Mouse (Mus musculus): ENCODE measurements at regions not wholly inside any gene's neighbourhood (a gene's known extent, or its start where the extent isn't known, plus 50 kb on each side); places are given as distances from the start of the nearest gene placed in this dataset.

GRCm38 (mm10) chr1:102628061-102628460 is 2140.3 kb upstream of the Cdh20 start:
- H3K9me3 ChIP-seq: no peaks in the 10 kb centered on the region
- 80% methylated on average over 7 of the region's 7 CpGs for WGBS
- no peak overlapping the region for H3K9ac ChIP-seq
- H3K27me3 ChIP-seq (replicated peaks): no peaks in the 10 kb centered on the region
- no peak overlapping the region for H3K4me3 ChIP-seq (replicated peaks)
- H3K4me1 ChIP-seq (replicated peaks): no peaks in the 10 kb centered on the region
- peak; percentile 100 for ATAC-seq
- H3K4me2 ChIP-seq (replicated peaks): no peak overlapping the region
- H3K36me3 ChIP-seq: no peaks in the 10 kb centered on the region
- no peak overlapping the region for H3K27ac ChIP-seq

- H3K4me2 ChIP-seq (replicated peaks): no peak overlapping the region
- no peak overlapping the region for H3K27ac ChIP-seq
- ATAC-seq: no peak
- H3K4me3 ChIP-seq (replicated peaks): no peak overlapping the region
- no peaks in the 10 kb centered on the region for H3K9me3 ChIP-seq
- WGBS: 56% methylated on average over 1 of the region's 1 CpGs
- no peaks in the 10 kb centered on the region for H3K36me3 ChIP-seq
- no peaks in the 10 kb centered on the region for H3K27me3 ChIP-seq (replicated peaks)
- H3K9ac ChIP-seq: no peak overlapping the region
- H3K4me1 ChIP-seq (replicated peaks): no peaks in the 10 kb centered on the region
These were observed 2123.9 kb upstream of the Cdh20 start for GRCm38 (mm10) chr1:102644379-102644778.

DNA sequence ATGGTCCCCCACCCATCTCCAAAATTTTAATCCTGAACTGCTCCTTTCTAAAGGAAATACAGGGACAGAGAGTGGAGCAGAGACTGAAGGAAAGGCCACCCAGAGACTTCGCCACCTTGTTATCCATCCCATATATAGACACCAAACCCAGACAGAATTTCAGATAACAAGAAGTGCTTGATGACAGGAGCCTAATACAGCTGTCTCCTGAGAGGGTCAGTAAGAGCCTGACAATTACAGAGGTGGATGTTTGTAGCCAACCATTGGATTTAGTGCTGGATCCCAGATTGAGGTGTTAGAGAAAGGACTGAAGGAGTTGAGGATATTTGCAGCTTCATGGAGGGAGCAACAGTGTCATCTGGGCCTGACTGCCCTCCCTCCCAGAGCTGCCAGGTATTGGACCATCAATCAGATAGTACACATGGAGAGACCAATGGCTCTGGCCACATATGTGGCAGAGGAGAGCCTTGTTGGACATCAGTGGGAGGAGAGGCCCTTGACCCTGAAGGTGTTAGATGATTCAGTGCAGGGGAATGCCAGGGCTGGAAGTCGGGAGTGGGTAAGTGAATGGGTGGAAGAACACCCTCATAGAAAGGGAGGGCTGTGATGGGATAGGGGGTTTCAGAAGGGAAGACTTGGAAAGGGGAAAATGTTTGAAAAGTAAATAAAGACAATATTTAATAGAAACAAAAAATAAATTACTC is 2080.8 kb upstream of the Cdh20 start:
- H3K27ac ChIP-seq: no peak overlapping the region
- WGBS: 71% methylated on average over 2 of the region's 2 CpGs
- no peaks in the 10 kb centered on the region for H3K9me3 ChIP-seq
- no peak overlapping the region for H3K4me2 ChIP-seq (replicated peaks)
- H3K36me3 ChIP-seq: no peaks in the 10 kb centered on the region
- no peaks in the 10 kb centered on the region for H3K27me3 ChIP-seq (replicated peaks)
- no peak for ATAC-seq
- no peak overlapping the region for H3K9ac ChIP-seq
- no peak overlapping the region for H3K4me3 ChIP-seq (replicated peaks)
- H3K4me1 ChIP-seq (replicated peaks): no peaks in the 10 kb centered on the region

GRCm38 (mm10) chr1:102716459-102716858 is 2051.9 kb upstream of the Cdh20 start:
- Histone ChIP-seq H3K9ac (no peak overlapping the region), H3K9me3 (no peaks in the 10 kb centered on the region), H3K36me3 (no peaks in the 10 kb centered on the region), H3K4me2 (replicated peaks) (no peak overlapping the region), H3K4me3 (replicated peaks) (no peak overlapping the region), H3K4me1 (replicated peaks) (no peaks in the 10 kb centered on the region), H3K27ac (no peak overlapping the region), H3K27me3 (replicated peaks) (no peaks in the 10 kb centered on the region)
- no peak for ATAC-seq
- WGBS: 88% methylated on average over 2 of the region's 2 CpGs

- Histone ChIP-seq H3K4me1 (replicated peaks) (no peaks in the 10 kb centered on the region), H3K4me3 (replicated peaks) (no peak overlapping the region), H3K9ac (no peak overlapping the region), H3K27ac (no peak overlapping the region), H3K36me3 (no peaks in the 10 kb centered on the region), H3K4me2 (replicated peaks) (no peak overlapping the region), H3K9me3 (no peaks in the 10 kb centered on the region), H3K27me3 (replicated peaks) (no peaks in the 10 kb centered on the region)
- 93% methylated on average over 1 of the region's 1 CpGs for WGBS
- no peak for ATAC-seq
These were observed 2034.3 kb upstream of the Cdh20 start for GRCm38 (mm10) chr1:102733991-102734390.

GRCm38 (mm10) chr1:102735392-102735791 is 2032.9 kb upstream of the Cdh20 start:
- 50% methylated on average over 3 of the region's 3 CpGs for WGBS
- H3K27me3 ChIP-seq (replicated peaks): no peaks in the 10 kb centered on the region
- H3K27ac ChIP-seq: no peak overlapping the region
- no peaks in the 10 kb centered on the region for H3K9me3 ChIP-seq
- no peak overlapping the region for H3K4me3 ChIP-seq (replicated peaks)
- H3K4me2 ChIP-seq (replicated peaks): no peak overlapping the region
- ATAC-seq: no peak
- H3K4me1 ChIP-seq (replicated peaks): no peaks in the 10 kb centered on the region
- no peaks in the 10 kb centered on the region for H3K36me3 ChIP-seq
- no peak overlapping the region for H3K9ac ChIP-seq

DNA sequence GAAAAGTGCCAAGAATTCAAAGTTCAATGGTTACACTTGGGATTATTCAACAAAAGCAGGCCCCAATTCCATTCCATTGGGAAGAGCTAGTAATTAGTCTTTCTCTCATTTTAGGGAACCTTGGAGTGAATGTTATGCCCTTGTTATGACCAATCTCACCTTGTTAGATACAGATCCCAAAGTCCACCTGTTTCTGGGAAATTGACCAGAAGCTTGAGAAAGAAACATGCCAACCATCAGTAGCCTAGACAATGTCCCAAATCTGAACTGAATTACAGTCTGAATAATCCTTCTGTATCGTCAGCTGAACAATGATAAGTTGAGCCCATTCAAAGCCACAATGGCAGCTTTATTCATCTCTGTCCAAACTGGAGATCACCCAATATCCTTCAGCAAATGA is 2010.4 kb upstream of the Cdh20 start:
- no peaks in the 10 kb centered on the region for H3K27me3 ChIP-seq (replicated peaks)
- no peaks in the 10 kb centered on the region for H3K4me1 ChIP-seq (replicated peaks)
- H3K4me2 ChIP-seq (replicated peaks): no peak overlapping the region
- no peak overlapping the region for H3K27ac ChIP-seq
- 76% methylated on average over 1 of the region's 1 CpGs for WGBS
- H3K4me3 ChIP-seq (replicated peaks): no peak overlapping the region
- no peak overlapping the region for H3K9ac ChIP-seq
- no peak for ATAC-seq
- no peaks in the 10 kb centered on the region for H3K36me3 ChIP-seq
- H3K9me3 ChIP-seq: no peaks in the 10 kb centered on the region

Measured in intestine, embryonic 15.5 days (tissue).